Comparison of ENCODE assay signal across 8 mouse cellular contexts in the genomic region with DNA sequence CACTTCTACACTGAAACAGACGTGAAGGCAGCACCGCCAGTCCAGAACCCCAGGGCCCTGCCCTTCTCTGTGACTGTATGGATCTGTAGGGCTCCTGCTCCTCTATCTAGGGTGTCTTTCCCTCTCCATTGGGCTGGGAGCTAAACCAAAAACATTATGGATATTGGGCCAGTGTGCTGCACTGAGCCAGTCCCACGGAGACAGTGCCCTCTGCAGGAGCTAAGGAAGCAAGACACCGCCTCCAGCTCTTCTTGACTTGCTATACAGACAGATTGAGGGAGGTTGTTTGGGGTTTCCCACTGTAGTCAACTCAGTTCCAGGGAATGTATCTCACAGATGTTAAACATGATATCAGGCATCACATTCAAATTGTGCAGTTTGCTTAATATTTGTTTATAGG. TPM values are rescaled to one million over a fixed set of nuclear protein-coding genes. Genes with fewer than 3 reads are reported as not detected.
DNase-seq lines count a peak whose midpoint lies in the region; ATAC-seq lines count a peak whose summit lies in the region.

No protein-coding gene starts in this region.

- no peaks in the 10 kb centered on the region for H3K36me3 ChIP-seq in intestine, embryonic 14.5 days (ENCODE audit: control insufficient read depth, insufficient read depth, low read length)
- H3K36me3 ChIP-seq in intestine, embryonic 16.5 days (ENCODE audit: control insufficient read depth, insufficient read depth, low read length), result no peaks in the 10 kb centered on the region
- H3K36me3 ChIP-seq in splenic B cell, adult 2 months (ENCODE audit: control insufficient read depth, insufficient read depth, low read length, poor library complexity, severe bottlenecking), result no peaks in the 10 kb centered on the region

- no peaks in the 10 kb centered on the region for H3K27me3 ChIP-seq in intestine, embryonic 14.5 days (replicated peaks; ENCODE audit: control insufficient read depth, insufficient read depth, low read length)
- H3K27me3 ChIP-seq in intestine, embryonic 16.5 days (replicated peaks; ENCODE audit: control insufficient read depth, insufficient read depth, low read length), result no peaks in the 10 kb centered on the region
- H3K27me3 ChIP-seq in splenic B cell, adult 2 months (ENCODE audit: control insufficient read depth, insufficient read depth, low read length, poor library complexity, severe bottlenecking), result no peaks in the 10 kb centered on the region

- ATAC-seq in intestine, embryonic 14.5 days (replicated peaks; ENCODE audit: low FRiP score, low TSS enrichment, low read depth), result no peak
- ATAC-seq in intestine, embryonic 16.5 days, result no peak

- no peak overlapping the region for H3K9ac ChIP-seq in intestine, embryonic 14.5 days (ENCODE audit: low read length)
- no peak overlapping the region for H3K9ac ChIP-seq in intestine, embryonic 16.5 days (ENCODE audit: low read depth, low read length)

- no peak overlapping the region for H3K4me2 ChIP-seq in intestine, embryonic 14.5 days (ENCODE audit: low read length)
- H3K4me2 ChIP-seq in intestine, embryonic 16.5 days (ENCODE audit: low read depth, low read length), result no peak overlapping the region

- no peaks in the 10 kb centered on the region for H3K9me3 ChIP-seq in intestine, embryonic 14.5 days (ENCODE audit: control insufficient read depth, low read length)
- no peaks in the 10 kb centered on the region for H3K9me3 ChIP-seq in intestine, embryonic 16.5 days (ENCODE audit: control insufficient read depth, low read length)

- no peak overlapping the region for H3K4me3 ChIP-seq in intestine, embryonic 14.5 days (ENCODE audit: low read depth, low read length)
- H3K4me3 ChIP-seq in intestine, embryonic 16.5 days (ENCODE audit: low read length), result no peak overlapping the region

- H3K4me1 ChIP-seq in intestine, embryonic 14.5 days (replicated peaks; ENCODE audit: control insufficient read depth, insufficient read depth, low read length), result no peaks in the 10 kb centered on the region
- no peaks in the 10 kb centered on the region for H3K4me1 ChIP-seq in intestine, embryonic 16.5 days (ENCODE audit: control insufficient read depth, insufficient read depth, low read length)

- no peak overlapping the region for H3K27ac ChIP-seq in intestine, embryonic 14.5 days (ENCODE audit: low read depth)
- H3K27ac ChIP-seq in intestine, embryonic 16.5 days (ENCODE audit: low read length), result no peak overlapping the region

- peak; percentile 53 for DNase-seq in intestine, embryonic 14.5 days (ENCODE audit: low spot score)
- peak; percentile 42 for DNase-seq in urinary bladder, postnatal 14 days (ENCODE audit: low spot score)
- no peak for DNase-seq in urinary bladder, postnatal 25 days (ENCODE audit: low spot score)
- DNase-seq in kidney, adult 9 months, result peak; percentile 48
- peak; percentile 17 for DNase-seq in splenic B cell, adult 2 months (ENCODE audit: low read depth, low spot score)
- DNase-seq in spleen, postnatal 4 days (ENCODE audit: low spot score in 2 of 2), result no peak
- DNase-seq in cerebellum, adult 8-10 months, result no peak

- 49% methylated on average over 4 of the region's 4 CpGs for WGBS in intestine, embryonic 14.5 days
- WGBS in intestine, embryonic 16.5 days, result 60% methylated on average over 4 of the region's 4 CpGs

RNA-seq across cellular contexts. Expression of gene Paqr5, which starts 24.1 kb away (rescaled TPM):
- polyA plus RNA-seq in intestine, embryonic 14.5 days (2014; fragmentation: Nextera tagmentation; extraction: Ambion mirVana), result 8.1 and 8.2 TPM in 2 replicates
- polyA plus RNA-seq in intestine, embryonic 16.5 days (2015; fragmentation: Nextera tagmentation; extraction: Ambion mirVana), result 8.7 and 11.3 TPM in 2 replicates

Comparison
In these comparisons a context has a peak if more than half of its experiments do, and no peak if none do; other contexts are left out.
1. DNase-seq: peak in intestine, embryonic 14.5 days (single experiment), urinary bladder, postnatal 14 days (single experiment), kidney, adult 9 months (single experiment) and splenic B cell, adult 2 months (single experiment); none in urinary bladder, postnatal 25 days (single experiment), spleen, postnatal 4 days (0 of 2) and cerebellum, adult 8-10 months (single experiment).